Comparison of ENCODE assay signal across 16 mouse cellular contexts in genomic region chr9:88709794-88710193, GRCm38 (mm10). TPM values are rescaled to one million over a fixed set of nuclear protein-coding genes. Genes with fewer than 3 reads are reported as not detected.
A peak's percentile ranks its signal among the peaks of the same experiment; 100 is the strongest.
DNase-seq lines count a peak whose midpoint lies in the region; ATAC-seq and TF ChIP-seq lines count a peak whose summit lies in the region.
"Not testable (repeated sequence)": the region's sequence is repeated elsewhere in the genome, so short reads cannot be mapped to it uniquely, and the experiment has no call there.
"Had no signal": no experiment of that assay in that cellular context is flagged by ENCODE, and none has a peak within 500 bp of the region (broad histone marks: within the 10 kb centered on the region; RNA-seq: fewer than 3 reads in every experiment).

No protein-coding gene starts in this region.

- TF ChIP-seq POLR2A in bone marrow macrophage, adult 2 months (IDR thresholded peaks at IDR 0.05; ENCODE audit: borderline replicate concordance, low read depth, low read length); liver, adult 2 months (IDR thresholded peaks at IDR 0.05; ENCODE audit: extremely low read depth, insufficient read depth, low read length): not testable (repeated sequence)

- H3K27ac ChIP-seq in bone marrow macrophage, adult 2 months (ENCODE audit: insufficient read depth, low read depth, low read length): peak overlapping the region; percentile 91
- 0 out of 2 replicates have a peak overlapping the region, but pooled peaks have one; percentile 35 for H3K27ac ChIP-seq in liver, adult 2 months (replicated peaks; ENCODE audit: insufficient read depth, low read depth, low read length)
- peak overlapping the region; percentile 100 for H3K27ac ChIP-seq in macrophage

- not testable (repeated sequence) for H3K27me3 ChIP-seq in liver, adult 2 months (ENCODE audit: control insufficient read depth, insufficient read depth, low read length)

- H3K4me1 ChIP-seq in bone marrow macrophage, adult 2 months (ENCODE audit: control insufficient read depth, insufficient read depth, low read length): peaks cover 30% of the 10 kb centered on the region
- H3K4me1 ChIP-seq in liver, adult 2 months (ENCODE audit: control insufficient read depth, insufficient read depth, low read length): peaks cover 14% of the 10 kb centered on the region; the same call in 1 of the 2 replicates

- not testable (repeated sequence) for H3K36me3 ChIP-seq in liver, adult 2 months (ENCODE audit: control insufficient read depth, insufficient read depth, low read length); macrophage (ENCODE audit: inconsistent target)

- not testable (repeated sequence) for TF ChIP-seq CTCF in bone marrow macrophage, adult 2 months (IDR thresholded peaks at IDR 0.05; ENCODE audit: low read depth, low read length); liver, adult 2 months (IDR thresholded peaks at IDR 0.05; ENCODE audit: low read depth, low read length)

- H3K4me3 ChIP-seq in bone marrow macrophage, adult 2 months (ENCODE audit: insufficient read depth, low read length); liver, adult 2 months (ENCODE audit: insufficient read depth, low read depth, low read length); macrophage (ENCODE audit: inconsistent target): not testable (repeated sequence)

- H3K79me2 ChIP-seq in liver, adult 2 months (ENCODE audit: control insufficient read depth, insufficient read depth, low read length): not testable (repeated sequence)
- peaks cover 70% of the 10 kb centered on the region for H3K79me2 ChIP-seq in macrophage (ENCODE audit: inconsistent target)

- 30% methylated on average over 5 of the region's 5 CpGs for WGBS in liver, adult 2 months
- WGBS in macrophage (ENCODE audit: missing documents): 0% methylated on average over 2 of the region's 5 CpGs

- DNase-seq in liver, adult 2 months (ENCODE audit: extremely low read depth, low read depth, low spot score): peak; percentile 56
- DNase-seq in naive thymus-derived CD4-positive, alpha-beta T cell, adult 2 months (ENCODE audit: low read depth): peak; percentile 16

- not testable (repeated sequence) for H3K9ac ChIP-seq in liver, adult 2 months (ENCODE audit: low read depth, low read length)

- peak; percentile 88 for ATAC-seq in CD4-positive, CD25-positive, alpha-beta regulatory T cell, adult 4 months
- peak; percentile 72 for ATAC-seq in granulocyte monocyte progenitor cell, adult 5-6 weeks (replicated peaks; ENCODE audit: poor library complexity, severe bottlenecking)
- peak; percentile 76 for ATAC-seq in inflammation-experienced regulatory T-cells, adult 6 months

RNA-seq across cellular contexts. Expression of gene Mthfsl, which starts 10.3 kb away (rescaled TPM):
- 100 to 1,000 TPM; 110 to 117 TPM for polyA plus RNA-seq in CD4-positive, CD25-positive, alpha-beta regulatory T cell, adult 4 months (2017; shearing (Covaris generic))
- 78.7 and 82.6 TPM in 2 replicates for polyA plus RNA-seq in bone marrow macrophage, adult 2 months (2012; ENCODE audit: insufficient read depth, insufficient read length, missing spikeins)
- 20.8 and 41.6 TPM in 2 replicates for total RNA-seq in granulocyte monocyte progenitor cell, adult 5-6 weeks (2014; fragmentation: Nextera tagmentation)
- total RNA-seq in granulocyte monocyte progenitor cell, adult 5-6 weeks (2017): 14.0 and 22.6 TPM in 2 replicates
- 100 to 1,000 TPM; 118 to 144 (median 135) TPM for polyA plus RNA-seq in inflammation-experienced regulatory T-cells, adult 6 months (2017; shearing (Covaris generic))
- 42.1 and 42.3 TPM in 2 replicates for total RNA-seq in liver, adult 2 months (2014; rRNA removed)
- 28.3 and 29.8 TPM in 2 replicates for polyA plus RNA-seq in liver, adult 2 months (2012; rRNA removed)
- 100 to 1,000 TPM; 128 to 749 (median 292) TPM for total RNA-seq in macrophage (2018; cell fraction: chromatin; rRNA removed)
- total RNA-seq in macrophage (2018; cell fraction: cytosol; rRNA removed): 100 to 1,000 TPM; 139 to 214 (median 164) TPM
- 100 to 1,000 TPM; 122 to 689 (median 264) TPM for total RNA-seq in macrophage (2018; cell fraction: nucleus; rRNA removed)
- 105 to 118 TPM (median 111 TPM) in 3 replicates for polyA plus RNA-seq in macrophage (2018)

RNA-seq across cellular contexts. Expression of gene Bcl2a1d, which starts 21.9 kb away (rescaled TPM):
- polyA plus RNA-seq in CD4-positive, CD25-positive, alpha-beta regulatory T cell, adult 4 months (2017; shearing (Covaris generic)): 10 to 100 TPM; 54.1 to 68.7 TPM
- 3.8 and 7.0 TPM in 2 replicates for polyA plus RNA-seq in bone marrow macrophage, adult 2 months (2012; ENCODE audit: insufficient read depth, insufficient read length, missing spikeins)
- not detected in 2 replicates for total RNA-seq in granulocyte monocyte progenitor cell, adult 5-6 weeks (2014; fragmentation: Nextera tagmentation)
- total RNA-seq in granulocyte monocyte progenitor cell, adult 5-6 weeks (2017): 1.5 TPM in 1 of 2 replicates, not detected in the other
- polyA plus RNA-seq in inflammation-experienced regulatory T-cells, adult 6 months (2017; shearing (Covaris generic)): 100 to 1,000 TPM; 103 to 282 (median 149) TPM
- total RNA-seq in liver, adult 2 months (2014; rRNA removed): 0.74 and 1.5 TPM in 2 replicates
- 0.17 and 0.92 TPM in 2 replicates for polyA plus RNA-seq in liver, adult 2 months (2012; rRNA removed)
- total RNA-seq in macrophage (2018; cell fraction: chromatin; rRNA removed): 100 to 1,000 TPM in 17 of 26 experiments, 10 to 100 TPM in 6, 1 to 10 TPM in 3; 4.8 to 661 (median 144) TPM
- total RNA-seq in macrophage (2018; cell fraction: cytosol; rRNA removed): 100 to 1,000 TPM in 18 of 26 experiments, 10 to 100 TPM in 8; 13.6 to 635 (median 167) TPM
- total RNA-seq in macrophage (2018; cell fraction: nucleus; rRNA removed): 100 to 1,000 TPM in 23 of 26 experiments, 10 to 100 TPM in 2, 1 to 10 TPM in 1; 8.9 to 976 (median 457) TPM
- 21.3 to 27.9 TPM (median 23.0 TPM) in 3 replicates for polyA plus RNA-seq in macrophage (2018)
- total RNA-seq: gastrocnemius, adult 8-10 months; gastrocnemius, postnatal 36 days had no signal
- polyA plus RNA-seq: embryonic facial prominence, embryonic 11.5 days; embryonic facial prominence, embryonic 15.5 days; erythroblast, embryonic 14.5 days; forebrain, embryonic 10.5 days; forebrain, embryonic 14.5 days; G1E; heart, embryonic 11.5 days had no signal

Comparison
In these comparisons a context has a peak if more than half of its experiments do, and no peak if none do; other contexts are left out.
1. H3K27ac ChIP-seq: peak in every context shown above with its lines; median percentile 100 in macrophage; 91 in bone marrow macrophage, adult 2 months; 35 in liver, adult 2 months.